Mouse (Mus musculus): ENCODE results near the gene N4bp2l1. TPM values are rescaled to one million over a fixed set of nuclear protein-coding genes. Genes with fewer than 3 reads are reported as not detected.

N4bp2l1 gene
- polyA plus RNA-seq, 1 experiment from 2014 or later = 3.3 TPM

- Histone ChIP-seq H3K9me3 (no peaks in the 10 kb centered on the region), H3K36me3 (replicated peaks) (peaks cover 27% of the 10 kb centered on the region), H3K4me3 (replicated peaks) (no peak overlapping the region), H3K4me2 (no peak overlapping the region), H3K9ac (no peak overlapping the region), H3K27me3 (no peaks in the 10 kb centered on the region), H3K4me1 (no peaks in the 10 kb centered on the region), H3K27ac (no peak overlapping the region)
- 84% methylated on average over 5 of the region's 5 CpGs for WGBS
- no peak for ATAC-seq (ENCODE audit: low FRiP score)
These were observed 22.1 kb downstream of the N4bp2l1 start for GRCm38 (mm10) chr5:150574885-150575284.

DNA sequence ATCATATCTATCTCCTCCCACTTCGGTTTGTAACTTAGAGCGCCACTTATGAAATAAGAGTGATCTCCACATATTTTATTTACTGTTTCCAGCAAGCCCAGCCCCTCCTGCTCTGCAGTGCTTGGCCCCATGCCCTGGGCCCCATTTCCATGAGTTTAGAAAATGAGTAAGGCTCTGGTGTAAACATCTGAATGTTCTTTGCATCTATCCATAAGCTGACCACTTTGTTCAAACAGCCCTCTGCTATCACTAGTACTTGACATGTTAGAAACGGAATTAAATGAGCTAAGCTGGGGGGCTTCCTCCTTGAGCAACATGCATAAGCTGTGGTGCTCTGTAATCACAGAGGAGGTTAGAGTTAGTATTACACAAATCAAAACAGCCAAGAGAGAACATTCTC lies 22.6 kb downstream of the N4bp2l1 start:
- Histone ChIP-seq H3K9ac (no peak overlapping the region), H3K36me3 (replicated peaks) (peaks cover 30% of the 10 kb centered on the region), H3K27me3 (no peaks in the 10 kb centered on the region), H3K4me3 (replicated peaks) (no peak overlapping the region), H3K4me1 (no peaks in the 10 kb centered on the region), H3K27ac (no peak overlapping the region), H3K4me2 (no peak overlapping the region), H3K9me3 (no peaks in the 10 kb centered on the region)
- WGBS = 92% methylated on average over 3 of the region's 3 CpGs
- no peak for ATAC-seq (ENCODE audit: low FRiP score)

DNA sequence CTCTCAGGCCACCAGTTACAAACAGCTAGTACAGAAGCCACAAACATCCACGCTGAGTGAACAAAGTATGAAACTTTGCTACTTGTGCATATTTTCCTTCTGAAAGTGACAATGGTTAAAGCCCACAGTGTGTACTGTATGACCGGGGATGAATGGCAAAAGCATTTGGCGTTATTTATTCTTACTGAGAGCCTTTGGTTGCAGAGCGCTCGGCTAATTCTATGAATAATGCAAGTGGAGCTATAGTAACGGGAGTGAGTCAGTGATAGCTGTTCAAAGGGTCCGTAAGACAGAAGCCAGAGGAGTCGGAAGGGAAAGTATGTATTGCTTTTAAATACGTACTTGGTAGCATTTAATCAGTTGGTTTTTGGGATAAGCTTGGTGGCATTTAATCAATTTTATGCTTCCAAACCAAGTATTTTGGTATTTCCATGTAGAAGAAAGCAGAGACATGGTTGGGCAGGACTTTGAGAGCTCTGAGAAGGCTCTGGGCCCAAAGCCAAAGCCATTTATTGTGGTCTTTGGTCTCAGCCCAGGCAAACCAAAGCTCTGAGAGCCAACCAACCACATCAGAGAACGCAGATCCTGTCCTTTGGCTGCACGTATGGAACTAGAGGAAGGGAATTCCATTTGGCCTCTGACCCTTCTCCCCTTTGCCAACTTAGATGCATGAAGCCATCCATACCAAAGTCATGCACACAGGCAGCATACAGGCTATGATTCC lies 26.3 kb downstream of the N4bp2l1 start:
- Histone ChIP-seq H3K9me3 (no peaks in the 10 kb centered on the region), H3K27ac (no peak overlapping the region), H3K4me3 (replicated peaks) (no peak overlapping the region), H3K27me3 (no peaks in the 10 kb centered on the region), H3K4me2 (no peak overlapping the region), H3K36me3 (replicated peaks) (peaks cover 55% of the 10 kb centered on the region), H3K9ac (no peak overlapping the region), H3K4me1 (0 out of 2 replicates have a peak, but pooled peaks cover 3% of the 10 kb centered on the region)
- 89% methylated on average over 11 of the region's 11 CpGs for WGBS
- no peak for ATAC-seq (ENCODE audit: low FRiP score)

- Histone ChIP-seq H3K9me3 (no peaks in the 10 kb centered on the region), H3K9ac (no peak overlapping the region), H3K27ac (no peak overlapping the region), H3K4me3 (replicated peaks) (no peak overlapping the region), H3K27me3 (no peaks in the 10 kb centered on the region), H3K4me1 (0 out of 2 replicates have a peak, but pooled peaks cover 3% of the 10 kb centered on the region), H3K36me3 (replicated peaks) (peaks cover 62% of the 10 kb centered on the region), H3K4me2 (no peak overlapping the region)
- 91% methylated on average over 5 of the region's 5 CpGs for WGBS
- ATAC-seq (ENCODE audit: low FRiP score) = no peak
These were observed 30.0 kb downstream of the N4bp2l1 start for GRCm38 (mm10) chr5:150566971-150567370.

DNA sequence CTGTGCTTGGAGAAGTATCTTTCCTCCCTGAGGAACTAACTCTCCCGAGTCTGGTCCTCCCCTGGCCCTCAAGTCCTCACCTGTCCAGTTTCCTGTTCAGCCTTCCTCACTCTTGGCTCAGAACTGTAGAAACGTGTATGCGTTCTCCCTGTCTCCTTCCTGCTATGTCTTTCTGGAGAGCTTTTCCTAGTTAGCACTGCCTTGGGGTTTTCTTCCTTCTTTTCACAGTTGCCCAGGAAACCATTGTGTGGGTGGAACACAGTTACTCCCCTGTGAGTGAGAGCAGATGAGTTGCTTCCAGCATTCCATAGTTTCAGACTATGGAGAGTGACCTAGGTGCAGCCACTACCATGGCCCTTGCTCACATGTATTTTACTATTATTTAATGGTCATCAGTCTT lies 30.8 kb downstream of the N4bp2l1 start:
- Histone ChIP-seq H3K9me3 (no peaks in the 10 kb centered on the region), H3K4me2 (no peak overlapping the region), H3K4me1 (0 out of 2 replicates have a peak, but pooled peaks cover 3% of the 10 kb centered on the region), H3K27ac (no peak overlapping the region), H3K36me3 (replicated peaks) (peaks cover 59% of the 10 kb centered on the region), H3K4me3 (replicated peaks) (no peak overlapping the region), H3K9ac (no peak overlapping the region), H3K27me3 (no peaks in the 10 kb centered on the region)
- WGBS = 67% methylated on average over 3 of the region's 3 CpGs
- no peak for ATAC-seq (ENCODE audit: low FRiP score)

DNA sequence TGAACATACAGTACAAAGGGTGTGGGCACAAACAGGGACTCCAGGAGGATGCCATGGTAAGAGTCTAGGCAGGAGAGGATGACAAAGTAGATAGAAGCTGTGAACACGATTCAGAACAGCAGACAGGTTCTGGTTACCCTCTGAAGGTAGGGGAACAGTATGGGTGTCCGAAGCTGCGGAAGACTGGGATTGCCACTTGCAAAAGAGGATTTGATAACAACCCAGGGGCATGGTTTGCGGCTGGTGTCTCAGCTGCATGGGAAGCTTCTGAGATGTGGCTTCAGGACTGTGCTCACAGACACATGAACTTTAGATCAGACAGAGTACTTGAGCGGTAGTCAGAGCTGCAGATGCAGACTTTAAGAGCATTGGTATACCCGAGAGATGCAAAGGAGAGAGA lies 32.6 kb downstream of the N4bp2l1 start:
- ATAC-seq (ENCODE audit: low FRiP score) = no peak
- Histone ChIP-seq H3K4me2 (no peak overlapping the region), H3K36me3 (replicated peaks) (peaks cover 58% of the 10 kb centered on the region), H3K27me3 (no peaks in the 10 kb centered on the region), H3K9ac (no peak overlapping the region), H3K4me1 (0 out of 2 replicates have a peak, but pooled peaks cover 3% of the 10 kb centered on the region), H3K4me3 (replicated peaks) (no peak overlapping the region), H3K27ac (no peak overlapping the region), H3K9me3 (no peaks in the 10 kb centered on the region)
- 90% methylated on average over 6 of the region's 6 CpGs for WGBS

GRCm38 (mm10) chr5:150561783-150562182 lies 35.2 kb downstream of the N4bp2l1 start:
- peaks cover 56% of the 10 kb centered on the region for H3K36me3 ChIP-seq (replicated peaks)
- no peak overlapping the region for H3K27ac ChIP-seq
- H3K9me3 ChIP-seq = no peaks in the 10 kb centered on the region
- H3K27me3 ChIP-seq = no peaks in the 10 kb centered on the region
- no peak overlapping the region for H3K4me2 ChIP-seq
- no peak overlapping the region for H3K9ac ChIP-seq
- H3K4me1 ChIP-seq = 0 out of 2 replicates have a peak, but pooled peaks cover 3% of the 10 kb centered on the region
- no peak overlapping the region for H3K4me3 ChIP-seq (replicated peaks)
- ATAC-seq (ENCODE audit: low FRiP score) = no peak
- WGBS = 93% methylated on average over 5 of the region's 5 CpGs

DNA sequence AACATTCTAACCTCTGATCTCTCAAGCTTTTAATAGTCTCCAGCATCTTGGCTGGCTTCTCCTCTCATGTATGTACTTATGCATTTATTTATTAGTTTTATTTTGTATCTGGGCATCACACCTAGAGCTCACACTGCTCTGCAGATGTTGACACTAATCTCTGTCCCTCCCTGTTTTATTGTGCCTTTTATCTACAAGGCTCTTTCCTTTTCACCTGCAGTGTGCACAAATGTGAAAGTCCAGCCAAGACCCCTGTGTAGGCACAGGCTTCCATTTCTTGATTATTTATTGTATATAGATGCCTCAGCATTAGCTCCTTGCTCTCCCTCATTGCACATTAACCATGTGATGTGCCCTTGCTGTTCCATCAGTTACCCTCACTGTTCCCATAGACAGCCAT lies 35.6 kb downstream of the N4bp2l1 start:
- Histone ChIP-seq H3K4me2 (no peak overlapping the region), H3K4me3 (replicated peaks) (no peak overlapping the region), H3K9ac (no peak overlapping the region), H3K9me3 (no peaks in the 10 kb centered on the region), H3K4me1 (0 out of 2 replicates have a peak, but pooled peaks cover 3% of the 10 kb centered on the region), H3K27ac (no peak overlapping the region), H3K36me3 (replicated peaks) (peaks cover 55% of the 10 kb centered on the region), H3K27me3 (no peaks in the 10 kb centered on the region)
- ATAC-seq (ENCODE audit: low FRiP score) = no peak

DNA sequence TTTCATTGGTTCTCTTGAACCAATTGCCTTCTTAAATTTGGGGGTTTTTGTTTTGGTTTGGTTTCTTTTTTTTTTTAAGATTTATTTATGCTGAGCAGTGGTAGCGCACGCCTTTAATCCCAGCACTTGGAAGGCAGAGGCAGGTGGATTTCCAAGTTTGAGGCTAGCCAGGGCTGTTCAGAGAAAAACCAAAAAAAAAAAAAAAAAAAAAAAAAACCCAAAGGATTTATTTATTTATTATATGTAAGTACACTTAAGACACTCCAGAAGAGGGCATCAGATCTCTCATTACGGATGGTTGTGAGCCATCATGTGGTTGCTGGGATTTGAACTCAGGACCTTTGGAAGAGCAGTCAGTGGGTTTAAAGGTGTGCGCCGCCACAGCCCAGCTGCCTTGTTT lies 36.1 kb downstream of the N4bp2l1 start:
- WGBS = 98% methylated on average over 5 of the region's 5 CpGs

DNA sequence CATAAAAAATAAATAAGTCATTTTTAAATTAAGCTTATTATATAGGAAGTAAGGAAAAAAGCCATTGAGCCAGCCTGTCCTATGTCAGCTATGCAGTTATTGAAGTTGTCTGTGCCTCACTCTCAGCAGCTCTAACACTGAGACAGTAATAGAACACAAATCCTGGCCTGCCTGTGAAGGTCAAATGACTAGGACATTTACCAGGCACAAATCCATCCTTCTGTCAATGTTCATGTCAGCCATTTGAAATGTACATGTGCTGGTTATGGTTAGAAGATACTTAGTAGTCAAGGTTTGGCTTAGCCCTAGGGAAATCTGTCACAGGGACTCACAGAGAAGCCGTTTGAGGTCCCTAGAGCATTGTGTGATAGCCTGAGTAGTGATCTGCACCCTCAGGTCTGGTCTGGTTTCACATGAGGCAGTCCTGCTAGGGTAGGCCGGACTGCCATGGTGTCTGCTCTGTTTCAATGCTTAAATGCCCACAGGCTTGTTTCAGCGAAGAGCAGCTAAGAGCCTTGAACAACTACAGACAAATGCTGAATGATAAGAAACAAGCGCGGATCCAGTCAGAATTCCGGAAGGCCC lies 37.4 kb downstream of the N4bp2l1 start:
- peaks cover 53% of the 10 kb centered on the region for H3K36me3 ChIP-seq (replicated peaks)
- H3K4me3 ChIP-seq (replicated peaks) = no peak overlapping the region
- H3K9me3 ChIP-seq = no peaks in the 10 kb centered on the region
- no peak for ATAC-seq (ENCODE audit: low FRiP score)
- H3K4me1 ChIP-seq = no peaks in the 10 kb centered on the region
- H3K27me3 ChIP-seq = no peaks in the 10 kb centered on the region
- no peak overlapping the region for H3K27ac ChIP-seq
- no peak overlapping the region for H3K4me2 ChIP-seq
- 92% methylated on average over 6 of the region's 6 CpGs for WGBS
- H3K9ac ChIP-seq = no peak overlapping the region

More for the DNA sequence above, 36.1 kb downstream of the N4bp2l1 start:
- no peaks in the 10 kb centered on the region for H3K4me1 ChIP-seq
- no peak overlapping the region for H3K4me2 ChIP-seq
- H3K9me3 ChIP-seq = no peaks in the 10 kb centered on the region
- ATAC-seq (ENCODE audit: low FRiP score) = no peak
- no peak overlapping the region for H3K27ac ChIP-seq
- H3K27me3 ChIP-seq = no peaks in the 10 kb centered on the region
- H3K9ac ChIP-seq = no peak overlapping the region
- no peak overlapping the region for H3K4me3 ChIP-seq (replicated peaks)
- H3K36me3 ChIP-seq (replicated peaks) = peaks cover 55% of the 10 kb centered on the region

- Histone ChIP-seq H3K27ac (no peak overlapping the region), H3K4me1 (no peaks in the 10 kb centered on the region), H3K4me3 (replicated peaks) (no peak overlapping the region), H3K4me2 (no peak overlapping the region), H3K27me3 (no peaks in the 10 kb centered on the region), H3K9me3 (no peaks in the 10 kb centered on the region), H3K36me3 (replicated peaks) (peaks cover 56% of the 10 kb centered on the region), H3K9ac (no peak overlapping the region)
- ATAC-seq (ENCODE audit: low FRiP score) = no peak
- WGBS = 83% methylated on average over 3 of the region's 3 CpGs
These were observed 45.4 kb downstream of the N4bp2l1 start for GRCm38 (mm10) chr5:150551637-150552036.

GRCm38 (mm10) chr5:150543184-150543583 lies 53.8 kb downstream of the N4bp2l1 start:
- no peak overlapping the region for H3K4me3 ChIP-seq (replicated peaks)
- no peak overlapping the region for H3K9ac ChIP-seq
- H3K27ac ChIP-seq = no peak overlapping the region
- WGBS = 89% methylated on average over 2 of the region's 2 CpGs
- no peaks in the 10 kb centered on the region for H3K4me1 ChIP-seq
- H3K36me3 ChIP-seq (replicated peaks) = peaks cover 33% of the 10 kb centered on the region
- no peaks in the 10 kb centered on the region for H3K9me3 ChIP-seq
- ATAC-seq (ENCODE audit: low FRiP score) = no peak
- no peak overlapping the region for H3K4me2 ChIP-seq
- no peaks in the 10 kb centered on the region for H3K27me3 ChIP-seq

DNA sequence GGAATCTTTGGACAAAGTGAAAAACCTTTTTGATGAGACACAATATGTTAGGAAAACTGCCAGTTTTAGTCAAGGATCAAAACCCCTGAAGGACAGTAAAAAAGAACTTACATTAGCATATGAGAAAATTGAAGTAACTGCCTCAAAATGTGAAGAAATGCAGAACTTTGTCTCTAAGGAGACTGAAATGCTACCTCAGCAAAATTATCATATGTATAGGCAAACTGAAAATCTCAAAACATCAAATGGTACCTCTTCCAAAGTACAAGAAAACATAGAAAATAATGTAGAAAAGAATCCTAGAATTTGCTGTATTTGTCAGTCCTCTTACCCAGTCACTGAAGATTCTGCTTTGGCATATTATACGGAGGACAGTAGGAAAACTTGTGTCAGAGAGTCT lies 55.7 kb downstream of the N4bp2l1 start:
- H3K4me3 ChIP-seq (replicated peaks) = no peak overlapping the region
- no peak overlapping the region for H3K4me2 ChIP-seq
- no peak overlapping the region for H3K9ac ChIP-seq
- H3K4me1 ChIP-seq = no peaks in the 10 kb centered on the region
- WGBS = 98% methylated on average over 1 of the region's 1 CpGs
- H3K9me3 ChIP-seq = no peaks in the 10 kb centered on the region
- H3K36me3 ChIP-seq (replicated peaks) = peaks cover 47% of the 10 kb centered on the region
- no peaks in the 10 kb centered on the region for H3K27me3 ChIP-seq
- H3K27ac ChIP-seq = no peak overlapping the region
- ATAC-seq (ENCODE audit: low FRiP score) = no peak
